Mouse (Mus musculus): ENCODE measurements at regions not wholly inside any gene's neighbourhood (a gene's known extent, or its start where the extent isn't known, plus 50 kb on each side); places are given as distances from the start of the nearest gene placed in this dataset.

DNA sequence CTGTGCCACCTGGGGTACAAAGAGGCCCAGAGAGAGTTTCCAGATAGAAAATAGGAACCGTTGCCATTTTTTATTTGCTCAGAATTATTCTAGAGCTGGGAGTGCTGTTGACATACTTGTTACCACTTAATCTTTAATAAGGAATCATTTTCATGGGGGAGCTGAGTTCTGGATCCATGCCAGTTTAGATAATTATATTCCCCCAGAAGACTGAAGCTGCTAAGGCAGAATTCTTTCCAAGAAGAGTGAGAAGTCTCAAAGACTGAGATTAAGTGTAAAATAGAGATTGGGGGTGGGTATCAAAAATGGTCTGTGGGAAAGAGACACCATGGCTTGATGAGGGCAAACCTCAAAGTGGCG, 119.5 kb upstream of the Astn2 start:
- TF ChIP-seq CHD1 (IDR thresholded peaks at IDR 0.05; ENCODE audit: low read depth, low read length) (no peak), POLR2A (IDR thresholded peaks at IDR 0.05; ENCODE audit: control insufficient read depth in 1 of 2, insufficient read depth in 1 of 2, low read depth in 1 of 2, low read length in 2 of 2, poor library complexity in 1 of 2) (no peak), POLR2AphosphoS5 (IDR thresholded peaks at IDR 0.05; ENCODE audit: borderline replicate concordance, low read depth, low read length) (no peak), CTCF (IDR thresholded peaks at IDR 0.05 in 2 of 3, conservative IDR thresholded peaks at IDR 0.05 in 1 of 3; ENCODE audit: control insufficient read depth in 1 of 3, insufficient read depth in 1 of 3, low read depth in 2 of 3, low read length in 3 of 3, poor library complexity in 1 of 3, severe bottlenecking in 1 of 3) (no peak), EP300 (IDR thresholded peaks at IDR 0.05; ENCODE audit: low read depth in 1 of 2, low read length in 2 of 2) (no peak)
